Mouse (Mus musculus) heart, postnatal 0 days (tissue): ENCODE results near the gene Epb41.

Source experiments
- CTCF ChIP-seq: IDR thresholded peaks from 2 replicates; pipeline ENCODE4 v1.5.1; 2016; ENCODE audit warnings: antibody characterized with exemption, control low read depth, low read depth
- EP300 ChIP-seq: IDR thresholded peaks from 2 replicates; pipeline ENCODE4 v1.6.1; 2016; ENCODE audit warnings: antibody characterized with exemption, low read depth

GRCm38 (mm10) chr4:131879692-131880091 is 195.4 kb downstream of the Epb41 start:
- TF ChIP-seq CTCF = no peak
- TF ChIP-seq EP300 = no peak
